Mouse (Mus musculus) MEL (cell line): Measurements from ENCODE around the gene Gm3646. TPM values are rescaled to one million over a fixed set of nuclear protein-coding genes. Genes with fewer than 3 reads are reported as not detected.

ENCODE experiments used
- DNase-seq: peaks from one replicate; pipeline ENCODE4 v3.0.0; 2011; ENCODE audit warnings: low read depth, low spot score
- H3K27ac ChIP-seq: 2 replicates; pipeline ENCODE4 v1.5.1; 2012; ENCODE audit warnings: low read depth, mild to moderate bottlenecking, control low read depth, low read length, moderate library complexity; ENCODE audit not compliant: control insufficient read depth
- H3K27me3 ChIP-seq, 2 experiments: fragments of 150-350 bp in 1 of 2; sonication (generic) in 1 of 2; 2 replicates each; pipeline ENCODE4 v1.6.1; 2012; ENCODE audit warnings: low read length in 2 of 2, mild to moderate bottlenecking in 2 of 2, improper control_type of control experiment in 1 of 2, moderate library complexity in 1 of 2; ENCODE audit not compliant: insufficient read depth in 2 of 2, control insufficient read depth in 1 of 2
- H3K36me3 ChIP-seq, 2 experiments: 2 replicates each; pipeline ENCODE4 v1.6.1; 2012 to 2014; ENCODE audit warnings: low read length in 2 of 2, improper control_type of control experiment in 1 of 2, inconsistent platforms in 1 of 2, mild to moderate bottlenecking in 1 of 2; ENCODE audit not compliant: insufficient read depth in 2 of 2, control insufficient read depth in 1 of 2
- H3K4me1 ChIP-seq, 2 experiments: fragments of 150-350 bp in 1 of 2; sonication (generic) in 1 of 2; 2 replicates each; pipeline ENCODE4 v1.6.1; 2012; ENCODE audit warnings: low read length in 2 of 2, improper control_type of control experiment in 1 of 2, mild to moderate bottlenecking in 1 of 2; ENCODE audit not compliant: insufficient read depth in 2 of 2, control insufficient read depth in 1 of 2
- H3K4me3 ChIP-seq, 2 experiments: fragments of 150-350 bp in 1 of 2; sonication (generic) in 1 of 2; 2 replicates each; pipeline ENCODE4 v1.5.1; 2012; ENCODE audit warnings: low read depth in 2 of 2, low read length in 2 of 2, mild to moderate bottlenecking in 2 of 2, moderate library complexity in 2 of 2, control low read depth in 1 of 2, improper control_type of control experiment in 1 of 2; ENCODE audit not compliant: control insufficient read depth in 1 of 2, insufficient read depth in 1 of 2
- H3K79me2 ChIP-seq: 2 replicates; pipeline ENCODE4 v1.6.1; 2012; ENCODE audit warnings: mild to moderate bottlenecking, low read length, moderate library complexity; ENCODE audit not compliant: control insufficient read depth, poor library complexity, insufficient read depth
- H3K9ac ChIP-seq: 2 replicates; pipeline ENCODE4 v1.6.1; 2012; ENCODE audit warnings: low read depth, mild to moderate bottlenecking, control low read depth, low read length, moderate library complexity; ENCODE audit not compliant: control insufficient read depth, poor library complexity, severe bottlenecking
- H3K9me3 ChIP-seq: fragments of 150-350 bp; sonication (generic); replicated peaks from 2 replicates; pipeline ENCODE4 v1.6.1; 2012; ENCODE audit warnings: mild to moderate bottlenecking, low read length, improper control_type of control experiment, moderate library complexity; ENCODE audit not compliant: insufficient read depth
- CHD1 ChIP-seq: IDR thresholded peaks from 2 replicates; pipeline ENCODE4 v1.6.1; 2012; ENCODE audit warnings: low read depth, mild to moderate bottlenecking, inconsistent platforms, low read length, improper control_type of control experiment
- CTCF ChIP-seq, 3 experiments: IDR thresholded peaks in 2 of 3; conservative IDR thresholded peaks in 1 of 3; 2 replicates each; pipeline ENCODE4 v1.5.1; 2011 to 2012; ENCODE audit warnings: low read length in 3 of 3, low read depth in 2 of 3, mild to moderate bottlenecking in 2 of 3, improper control_type of control experiment in 1 of 3, inconsistent platforms in 1 of 3, mixed read lengths in 1 of 3, moderate library complexity in 1 of 3; ENCODE audit not compliant: control insufficient read depth in 1 of 3, insufficient read depth in 1 of 3, poor library complexity in 1 of 3, severe bottlenecking in 1 of 3
- E2F4 ChIP-seq: IDR thresholded peaks from 2 replicates; pipeline ENCODE4 v1.6.1; 2011; ENCODE audit warnings: low read depth, low read length, improper control_type of control experiment, borderline replicate concordance
- EP300 ChIP-seq, 2 experiments: IDR thresholded peaks; 2 replicates each; pipeline ENCODE4 v1.6.1; 2011; ENCODE audit warnings: improper control_type of control experiment in 2 of 2, low read length in 2 of 2, low read depth in 1 of 2, mild to moderate bottlenecking in 1 of 2
- ETS1 ChIP-seq: IDR thresholded peaks from 2 replicates; pipeline ENCODE4 v1.6.1; 2012; ENCODE audit warnings: low read depth, mild to moderate bottlenecking, inconsistent platforms, low read length, improper control_type of control experiment, moderate library complexity
- GABPA ChIP-seq: IDR thresholded peaks from 2 replicates; pipeline ENCODE4 v1.6.1; 2012; ENCODE audit warnings: low read depth, mild to moderate bottlenecking, inconsistent platforms, low read length, improper control_type of control experiment, moderate library complexity
- HCFC1 ChIP-seq: IDR thresholded peaks from 2 replicates; pipeline ENCODE4 v1.6.1; 2012; ENCODE audit warnings: low read depth, mild to moderate bottlenecking, inconsistent platforms, low read length, improper control_type of control experiment, moderate library complexity
- MAX ChIP-seq: IDR thresholded peaks from 2 replicates; pipeline ENCODE4 v1.6.1; 2011; ENCODE audit warnings: low read length, improper control_type of control experiment
- MXI1 ChIP-seq: IDR thresholded peaks from 2 replicates; pipeline ENCODE4 v1.6.1; 2011; ENCODE audit warnings: mild to moderate bottlenecking, low read depth, low read length, improper control_type of control experiment
- MYB ChIP-seq: IDR thresholded peaks from 2 replicates; pipeline ENCODE4 v1.6.1; 2011; ENCODE audit warnings: mild to moderate bottlenecking, low read depth, low read length, improper control_type of control experiment
- MYC ChIP-seq: IDR thresholded peaks from 2 replicates; pipeline ENCODE4 v1.6.1; 2011; ENCODE audit warnings: low read depth, mild to moderate bottlenecking, low read length, improper control_type of control experiment, moderate library complexity
- NRF1 ChIP-seq: IDR thresholded peaks from 2 replicates; pipeline ENCODE4 v1.6.1; 2014; ENCODE audit warnings: low read depth, mild to moderate bottlenecking, inconsistent platforms, low read length, improper control_type of control experiment, moderate library complexity; ENCODE audit not compliant: poor library complexity, insufficient read depth, severe bottlenecking
- POLR2A ChIP-seq, 2 experiments: IDR thresholded peaks; 2 replicates each; pipeline ENCODE4 v1.6.1; 2011 to 2012; ENCODE audit warnings: low read length in 2 of 2, mild to moderate bottlenecking in 2 of 2, control low read depth in 1 of 2, improper control_type of control experiment in 1 of 2, low read depth in 1 of 2, moderate library complexity in 1 of 2; ENCODE audit not compliant: control insufficient read depth in 1 of 2, insufficient read depth in 1 of 2, poor library complexity in 1 of 2
- POLR2AphosphoS2 ChIP-seq: IDR thresholded peaks from 2 replicates; pipeline ENCODE4 v1.6.1; 2011; ENCODE audit warnings: low read length, improper control_type of control experiment
- POLR2AphosphoS5 ChIP-seq: IDR thresholded peaks from 2 replicates; pipeline ENCODE4 v1.6.1; 2012; ENCODE audit warnings: low read depth, borderline replicate concordance, mild to moderate bottlenecking, inconsistent platforms, low read length, moderate library complexity, mixed read lengths
- RAD21 ChIP-seq: IDR thresholded peaks from 2 replicates; pipeline ENCODE4 v1.6.1; 2011; ENCODE audit warnings: mild to moderate bottlenecking, low read depth, low read length, improper control_type of control experiment
- RCOR1 ChIP-seq: IDR thresholded peaks from 2 replicates; pipeline ENCODE4 v1.6.1; 2012; ENCODE audit warnings: low read depth, mild to moderate bottlenecking, inconsistent platforms, low read length, improper control_type of control experiment
- SMC3 ChIP-seq: IDR thresholded peaks from 2 replicates; pipeline ENCODE4 v1.6.1; 2011; ENCODE audit warnings: low read depth, low read length, improper control_type of control experiment
- TBP ChIP-seq: IDR thresholded peaks from 2 replicates; pipeline ENCODE4 v1.8.0; 2011; ENCODE audit warnings: low read depth, low read length, improper control_type of control experiment
- USF2 ChIP-seq, 2 experiments: IDR thresholded peaks; 2 replicates each; pipeline ENCODE4 v1.6.1; 2011 to 2012; ENCODE audit warnings: improper control_type of control experiment in 2 of 2, low read length in 2 of 2, borderline replicate concordance in 1 of 2, inconsistent platforms in 1 of 2, low read depth in 1 of 2, mild to moderate bottlenecking in 1 of 2; ENCODE audit not compliant: insufficient read depth in 1 of 2
- ZNF384 ChIP-seq: IDR thresholded peaks from 2 replicates; pipeline ENCODE4 v1.6.1; 2012; ENCODE audit warnings: low read depth, mild to moderate bottlenecking, inconsistent platforms, low read length, improper control_type of control experiment
- polyA plus RNA-seq, 2 experiments: library from polyadenylated mRNA; stranded (reverse) in 1 of 2; unstranded in 1 of 2; fragments of >175 nt in 1 of 2; fragments of >200 nt in 1 of 2; gene quantifications; 2 replicates each; pipeline versions ENCODE4 v1.2.1 to v1.2.4; 2012; ENCODE audit warnings: low replicate concordance in 2 of 2, low read depth in 1 of 2; ENCODE audit not compliant: insufficient read length in 2 of 2, insufficient read depth in 1 of 2, missing spikeins in 1 of 2
- total RNA-seq: library from RNA; depleted of rRNA; stranded (reverse); fragments of 300-350 nt; gene quantifications from 2 replicates; pipeline ENCODE4 v1.2.3, GENCODE M21; 2012; rRNA removed

Gene Gm3646
- total RNA-seq, result not detected in 2 replicates
- polyA plus RNA-seq, result not detected

DNA sequence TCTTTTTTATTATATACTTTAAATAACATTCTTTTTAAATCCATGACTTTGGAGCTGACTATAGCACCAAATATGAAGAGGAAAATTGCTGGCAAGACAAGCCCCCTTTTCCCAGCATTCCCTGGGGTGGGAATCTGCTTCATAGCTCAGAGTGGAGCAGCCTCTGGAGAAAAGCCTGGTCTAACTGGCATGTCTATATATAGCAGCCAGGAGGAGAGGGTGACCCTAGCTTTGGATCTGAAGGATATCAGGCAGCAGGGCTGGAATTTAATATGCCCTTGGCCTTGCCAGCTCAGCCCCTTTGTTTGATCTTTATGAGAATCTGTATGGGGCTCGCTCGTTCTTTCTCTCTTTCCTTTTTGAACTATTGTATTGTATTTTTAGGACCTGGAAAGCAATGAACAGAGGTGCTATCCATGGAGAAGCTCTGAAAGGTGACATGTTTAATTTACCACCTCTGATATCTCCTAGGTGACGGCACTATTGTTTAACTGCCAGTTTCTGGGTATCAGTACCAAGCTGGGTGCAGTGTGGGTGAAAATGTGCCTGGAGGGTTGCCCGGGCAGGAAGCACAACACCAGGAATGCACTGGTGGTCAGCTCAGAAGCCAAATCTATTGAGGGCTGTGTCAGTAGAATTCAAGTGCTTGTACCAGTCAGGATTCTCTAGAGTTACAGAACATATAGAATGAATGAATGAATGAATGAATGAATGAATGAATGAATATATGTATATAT lies at the start of gene Gm3646:
Gene Gm3646, minus strand, starts transcription at position 90 of the 737 bp plus-strand sequence.
- Histone ChIP-seq H3K4me3 (no peak within 1 kb of the TSS), H3K9ac (no peak within 1 kb of the TSS), H3K4me1 (no peaks in the 10 kb centered on the region), H3K9me3 (no peaks in the 10 kb centered on the region), H3K79me2 (no peaks in the 10 kb centered on the region), H3K27me3 (no peaks in the 10 kb centered on the region), H3K36me3 (no peaks in the 10 kb centered on the region), H3K27ac (no peak within 1 kb of the TSS)
- DNase-seq, result no peak
- TF ChIP-seq GABPA (no peak), TBP (no peak), HCFC1 (no peak), USF2 (IDR thresholded peaks at IDR 0.05; ENCODE audit: borderline replicate concordance in 1 of 2, insufficient read depth in 1 of 2, low read depth in 1 of 2, low read length in 2 of 2) (no peak), CHD1 (no peak), NRF1 (no peak), MYB (no peak), CTCF (IDR thresholded peaks at IDR 0.05 in 2 of 3, conservative IDR thresholded peaks at IDR 0.05 in 1 of 3; ENCODE audit: control insufficient read depth in 1 of 3, insufficient read depth in 1 of 3, low read depth in 2 of 3, low read length in 3 of 3, poor library complexity in 1 of 3, severe bottlenecking in 1 of 3) (no peak), MYC (no peak), RAD21 (no peak), ETS1 (no peak), POLR2A (IDR thresholded peaks at IDR 0.05; ENCODE audit: control insufficient read depth in 1 of 2, insufficient read depth in 1 of 2, low read depth in 1 of 2, low read length in 2 of 2, poor library complexity in 1 of 2) (no peak), SMC3 (no peak)

DNA sequence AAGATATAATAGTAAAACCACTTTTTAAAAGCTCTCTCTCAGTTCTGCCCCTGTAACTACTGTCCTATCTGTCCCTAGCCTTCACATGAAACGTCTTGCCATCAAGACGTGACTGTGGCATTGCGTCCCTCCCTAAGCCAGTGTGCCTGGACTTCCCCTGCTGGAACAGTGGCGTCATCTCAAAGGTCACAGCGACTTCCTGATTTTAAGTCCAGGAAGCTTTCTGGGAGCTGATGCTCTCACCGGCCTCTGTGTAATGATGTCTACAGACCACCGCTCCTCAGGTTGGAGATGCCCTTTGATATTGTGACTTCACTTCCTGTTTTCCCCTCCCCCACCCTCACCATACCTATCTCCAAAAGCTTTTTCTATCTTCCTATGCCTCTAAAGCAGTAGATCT lies 41.9 kb upstream of the Gm3646 start:
- DNase-seq, result no peak
- H3K4me3 ChIP-seq, result no peak overlapping the region
- H3K4me1 ChIP-seq, result no peaks in the 10 kb centered on the region
- no peaks in the 10 kb centered on the region for H3K9me3 ChIP-seq
- no peaks in the 10 kb centered on the region for H3K79me2 ChIP-seq
- no peak overlapping the region for H3K27ac ChIP-seq
- no peaks in the 10 kb centered on the region for H3K27me3 ChIP-seq
- no peaks in the 10 kb centered on the region for H3K36me3 ChIP-seq
- H3K9ac ChIP-seq, result no peak overlapping the region
- no peak for TF ChIP-seq MAX
- TF ChIP-seq E2F4, result no peak
- TF ChIP-seq RAD21, result no peak
- no peak for TF ChIP-seq MXI1
- no peak for TF ChIP-seq ZNF384
- TF ChIP-seq SMC3, result no peak
- TF ChIP-seq POLR2AphosphoS5, result no peak
- no peak for TF ChIP-seq POLR2AphosphoS2
- TF ChIP-seq EP300 (IDR thresholded peaks at IDR 0.05; ENCODE audit: low read depth in 1 of 2, low read length in 2 of 2), result no peak
- no peak for TF ChIP-seq MYC
- no peak for TF ChIP-seq POLR2A (IDR thresholded peaks at IDR 0.05; ENCODE audit: control insufficient read depth in 1 of 2, insufficient read depth in 1 of 2, low read depth in 1 of 2, low read length in 2 of 2, poor library complexity in 1 of 2)
- TF ChIP-seq RCOR1, result no peak
- TF ChIP-seq NRF1, result no peak
- TF ChIP-seq MYB, result no peak
- TF ChIP-seq GABPA, result no peak
- no peak for TF ChIP-seq TBP
